Mouse (Mus musculus) kidney, embryonic 16.5 days (tissue): ENCODE measurements around the gene Nol12. TPM values are rescaled to one million over a fixed set of nuclear protein-coding genes. Genes with fewer than 3 reads are reported as not detected.

Experiments
- microRNA-seq: library from miRNA; unstranded; fragments of <30 nt; microRNA quantifications from one replicate; pipeline ENCODE4, GENCODE M21; 2016
- polyA plus RNA-seq: library from polyadenylated mRNA; unstranded; fragments of >200 nt; fragmentation: Nextera tagmentation; extraction: Ambion mirVana; gene quantifications from 2 replicates; pipeline ENCODE4 v1.2.1, GENCODE M21; 2015

The Nol12 gene
- polyA plus RNA-seq, 1 experiment from 2014 or later = 59.9 TPM

Small RNA genes lying within 50 kb of the gene (microRNA-seq; reads per million reads assigned to microRNA genes)
- gene Mir6955 = not detected

Other genes with a start within 250 kb of the Nol12 start
- gene Elfn2, start 216.2 kb upstream of the Nol12 start, polyA plus RNA-seq = 0.03 and 0.07 TPM in 2 replicates
- gene Mfng, start 161.5 kb upstream of the Nol12 start, polyA plus RNA-seq = 28.7 and 31.7 TPM in 2 replicates
- 9.9 and 10.6 TPM in 2 replicates for gene Card10, start 131.9 kb upstream of the Nol12 start, polyA plus RNA-seq
- 58.5 and 59.7 TPM in 2 replicates for gene Cdc42ep1, start 92.3 kb upstream of the Nol12 start, polyA plus RNA-seq
- gene Lgals2, start 79.4 kb upstream of the Nol12 start, polyA plus RNA-seq = 0.54 and 0.77 TPM in 2 replicates
- gene Gga1, start 57.7 kb upstream of the Nol12 start, polyA plus RNA-seq = 54.7 and 61.9 TPM in 2 replicates
- gene Gm49510, start 35.3 kb upstream of the Nol12 start, polyA plus RNA-seq = 0.37 and 0.70 TPM in 2 replicates
- 33.1 and 41.0 TPM in 2 replicates for gene Sh3bp1, start 35.2 kb upstream of the Nol12 start, polyA plus RNA-seq
- gene Pdxp, start 21.0 kb upstream of the Nol12 start, polyA plus RNA-seq = 11.7 and 12.0 TPM in 2 replicates
- 659 and 673 TPM in 2 replicates for gene Lgals1, start 8.2 kb upstream of the Nol12 start, polyA plus RNA-seq
- gene Triobp, start 12.8 kb downstream of the Nol12 start, polyA plus RNA-seq = 67.3 and 78.4 TPM in 2 replicates
- gene H1f0, start 93.5 kb downstream of the Nol12 start, polyA plus RNA-seq = 521 and 528 TPM in 2 replicates
- not detected in 2 replicates for gene Galr3, start 107.0 kb downstream of the Nol12 start, polyA plus RNA-seq
- gene Ankrd54, start 128.0 kb downstream of the Nol12 start, polyA plus RNA-seq = 51.7 and 52.5 TPM in 2 replicates
- 254 and 260 TPM in 2 replicates for gene Eif3l, start 140.2 kb downstream of the Nol12 start, polyA plus RNA-seq
- gene Micall1, start 174.0 kb downstream of the Nol12 start, polyA plus RNA-seq = 8.5 and 8.9 TPM in 2 replicates
- gene Polr2f, start 206.1 kb downstream of the Nol12 start, polyA plus RNA-seq = 264 and 294 TPM in 2 replicates
- 10.1 and 11.9 TPM in 2 replicates for gene 1700088E04Rik, start 206.3 kb downstream of the Nol12 start, polyA plus RNA-seq
- 0.51 and 0.56 TPM in 2 replicates for gene Sox10, start 230.3 kb downstream of the Nol12 start, polyA plus RNA-seq